ENCODE assay signal across 10 mouse cellular contexts in the genomic region with DNA sequence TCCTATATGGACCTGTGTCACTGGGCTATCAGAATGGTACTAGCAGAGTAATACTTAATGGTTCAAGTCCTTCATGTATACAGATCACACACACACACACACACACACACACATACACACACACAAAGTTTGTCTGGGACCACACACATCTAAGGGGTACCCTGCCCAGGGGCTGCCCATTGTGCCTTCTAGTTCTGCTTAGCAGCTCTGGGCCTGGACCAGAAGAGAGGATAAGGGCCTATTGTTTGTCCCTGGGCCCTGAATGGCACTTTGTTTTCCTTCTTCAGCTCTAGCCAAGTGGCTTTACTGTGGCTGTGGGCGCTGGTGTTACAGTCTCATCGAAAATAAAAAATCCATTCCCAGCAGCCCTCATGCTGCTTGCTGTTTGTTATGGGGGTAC. TPM values are rescaled to one million over a fixed set of nuclear protein-coding genes. Genes with fewer than 3 reads are reported as not detected.
DNase-seq lines count a peak whose midpoint lies in the region; ATAC-seq lines count a peak whose summit lies in the region.
"Had no signal": no experiment of that assay in that cellular context is flagged by ENCODE, and none has a peak within 500 bp of the region (broad histone marks: within the 10 kb centered on the region; RNA-seq: fewer than 3 reads in every experiment).

No protein-coding gene starts in this region.

- no peak overlapping the region for H3K9ac ChIP-seq in neural tube, embryonic 13.5 days
- H3K9ac ChIP-seq in limb, embryonic 12.5 days (replicated peaks), result no peak overlapping the region
- H3K9ac ChIP-seq in stomach, embryonic 15.5 days, result no peak overlapping the region
- no peak overlapping the region for H3K9ac ChIP-seq in intestine, embryonic 15.5 days

- no peaks in the 10 kb centered on the region for H3K9me3 ChIP-seq in neural tube, embryonic 13.5 days
- H3K9me3 ChIP-seq in limb, embryonic 12.5 days, result no peaks in the 10 kb centered on the region
- H3K9me3 ChIP-seq in stomach, embryonic 15.5 days, result no peaks in the 10 kb centered on the region
- no peaks in the 10 kb centered on the region for H3K9me3 ChIP-seq in intestine, embryonic 15.5 days

- peak overlapping the region; percentile 34; the same call in 1 of the 2 replicates for H3K27ac ChIP-seq in neural tube, embryonic 13.5 days (replicated peaks)
- peak overlapping the region; percentile 57 for H3K27ac ChIP-seq in limb, embryonic 12.5 days
- H3K27ac ChIP-seq in stomach, embryonic 15.5 days, result peak overlapping the region; percentile 44; the same call in 1 of the 2 replicates
- no peak overlapping the region for H3K27ac ChIP-seq in intestine, embryonic 15.5 days
- H3K27ac ChIP-seq: kidney, postnatal 0 days had no signal

- H3K27me3 ChIP-seq in neural tube, embryonic 13.5 days, result no peaks in the 10 kb centered on the region
- H3K27me3 ChIP-seq in limb, embryonic 12.5 days, result no peaks in the 10 kb centered on the region
- no peaks in the 10 kb centered on the region for H3K27me3 ChIP-seq in stomach, embryonic 15.5 days (replicated peaks)
- no peaks in the 10 kb centered on the region for H3K27me3 ChIP-seq in intestine, embryonic 15.5 days (replicated peaks)

- H3K4me2 ChIP-seq in neural tube, embryonic 13.5 days, result no peak overlapping the region
- H3K4me2 ChIP-seq in limb, embryonic 12.5 days, result no peak overlapping the region
- no peak overlapping the region for H3K4me2 ChIP-seq in stomach, embryonic 15.5 days
- H3K4me2 ChIP-seq in intestine, embryonic 15.5 days (replicated peaks), result no peak overlapping the region

- peak; percentile 17 for DNase-seq in embryo, embryonic 10.5 days (ENCODE audit: low spot score)
- no peak for DNase-seq in embryo, embryonic 9.5 days (ENCODE audit: extremely low spot score)
- no peak for DNase-seq in neural tube, embryonic 10.5 days (ENCODE audit: extremely low spot score, low spot score)
- DNase-seq in adrenal gland, adult 8-10 months, result no peak
- DNase-seq: thymus, postnatal 25 days had no signal

- WGBS in neural tube, embryonic 13.5 days, result 57% methylated on average over 2 of the region's 2 CpGs
- WGBS in limb, embryonic 12.5 days, result 79% methylated on average over 2 of the region's 2 CpGs
- WGBS in stomach, embryonic 15.5 days, result 63% methylated on average over 2 of the region's 2 CpGs
- 70% methylated on average over 2 of the region's 2 CpGs for WGBS in intestine, embryonic 15.5 days

- peak; percentile 77 for ATAC-seq in neural tube, embryonic 13.5 days (ENCODE audit: low read depth)
- ATAC-seq in limb, embryonic 12.5 days (ENCODE audit: insufficient number of reproducible peaks, insufficient read depth, low FRiP score, low TSS enrichment, low read depth), result no peak
- no peak for ATAC-seq in stomach, embryonic 15.5 days (ENCODE audit: insufficient read depth, low FRiP score, low read depth)
- ATAC-seq in intestine, embryonic 15.5 days, result no peak

- H3K4me3 ChIP-seq in neural tube, embryonic 13.5 days, result no peak overlapping the region
- H3K4me3 ChIP-seq in limb, embryonic 12.5 days (replicated peaks), result no peak overlapping the region
- no peak overlapping the region for H3K4me3 ChIP-seq in stomach, embryonic 15.5 days (replicated peaks)
- no peak overlapping the region for H3K4me3 ChIP-seq in intestine, embryonic 15.5 days (replicated peaks)

- peaks cover 24% of the 10 kb centered on the region for H3K4me1 ChIP-seq in neural tube, embryonic 13.5 days (replicated peaks)
- H3K4me1 ChIP-seq in limb, embryonic 12.5 days (replicated peaks), result peaks cover 27% of the 10 kb centered on the region
- peaks cover 8% of the 10 kb centered on the region; the same call in 1 of the 2 replicates for H3K4me1 ChIP-seq in stomach, embryonic 15.5 days
- H3K4me1 ChIP-seq in intestine, embryonic 15.5 days (replicated peaks), result no peaks in the 10 kb centered on the region

- H3K36me3 ChIP-seq in neural tube, embryonic 13.5 days, result no peaks in the 10 kb centered on the region
- H3K36me3 ChIP-seq in limb, embryonic 12.5 days, result no peaks in the 10 kb centered on the region
- H3K36me3 ChIP-seq in stomach, embryonic 15.5 days, result no peaks in the 10 kb centered on the region
- H3K36me3 ChIP-seq in intestine, embryonic 15.5 days, result no peaks in the 10 kb centered on the region

RNA-seq across cellular contexts. Expression of a gene that starts 49.3 kb away (rescaled TPM):
- polyA plus RNA-seq in neural tube, embryonic 13.5 days (2015; fragmentation: Nextera tagmentation; extraction: Ambion mirVana), result 21.0 and 21.9 TPM in 2 replicates
- polyA plus RNA-seq in limb, embryonic 12.5 days (2016; fragmentation: Nextera tagmentation; extraction: Ambion mirVana), result 20.6 and 24.0 TPM in 2 replicates
- 18.0 and 19.1 TPM in 2 replicates for polyA plus RNA-seq in stomach, embryonic 15.5 days (2015; fragmentation: Nextera tagmentation; extraction: Ambion mirVana)
- 100 to 1,000 TPM; 351 to 737 (median 517) TPM for total RNA-seq in adrenal gland, adult 8-10 months (2022)
- 11.8 and 15.0 TPM in 2 replicates for polyA plus RNA-seq in intestine, embryonic 15.5 days (2015; fragmentation: Nextera tagmentation; extraction: Ambion mirVana)

RNA-seq across cellular contexts. Expression of a gene that starts 55.9 kb away (rescaled TPM):
- polyA plus RNA-seq in neural tube, embryonic 13.5 days (2015; fragmentation: Nextera tagmentation; extraction: Ambion mirVana), result 10.5 and 10.9 TPM in 2 replicates
- polyA plus RNA-seq in limb, embryonic 12.5 days (2016; fragmentation: Nextera tagmentation; extraction: Ambion mirVana), result 12.1 and 15.4 TPM in 2 replicates
- polyA plus RNA-seq in stomach, embryonic 15.5 days (2015; fragmentation: Nextera tagmentation; extraction: Ambion mirVana), result 5.7 and 6.1 TPM in 2 replicates
- 1 to 10 TPM; 3.9 to 9.3 (median 6.5) TPM for total RNA-seq in adrenal gland, adult 8-10 months (2022)
- 6.5 and 7.8 TPM in 2 replicates for polyA plus RNA-seq in intestine, embryonic 15.5 days (2015; fragmentation: Nextera tagmentation; extraction: Ambion mirVana)
